Mouse (Mus musculus) liver, adult 2 months (tissue): Measurements from ENCODE around the gene Poc1a.

Experiments
- CTCF ChIP-seq: fragments of 200-500 bp; IDR thresholded peaks from 2 replicates; pipeline ENCODE4 v1.5.1; 2011; ENCODE audit warnings: low read depth, low read length, control low read depth
- POLR2A ChIP-seq: fragments of 200-500 bp; IDR thresholded peaks from 2 replicates; pipeline ENCODE4 v1.6.1; 2011; ENCODE audit warnings: low read length, control low read depth; ENCODE audit not compliant: insufficient read depth; ENCODE audit errors: extremely low read depth

- TF ChIP-seq CTCF (no peak), POLR2A (no peak)
Observed at GRCm38 (mm10) chr9:106392828-106393527, 112.1 kb downstream of the Poc1a start.
